Mouse (Mus musculus): ENCODE measurements around the gene Timp3. TPM values are rescaled to one million over a fixed set of nuclear protein-coding genes. Genes with fewer than 3 reads are reported as not detected.

The Timp3 gene
- total and polyA plus RNA-seq, 2 experiments from 2014 or later: 33.6 to 62.9 TPM

- DNase-seq: no peak
- 93% methylated on average over 2 of the region's 2 CpGs for WGBS
- H3K4me1 ChIP-seq (ENCODE audit: insufficient read depth): peaks cover 10% of the 10 kb centered on the region; the same call in 1 of the 2 replicates
- ATAC-seq: no peak
- no peaks in the 10 kb centered on the region for H3K9me3 ChIP-seq (ENCODE audit: low read length)
- no peaks in the 10 kb centered on the region for H3K27me3 ChIP-seq (ENCODE audit: insufficient read depth, low read length)
- H3K36me3 ChIP-seq (ENCODE audit: insufficient read depth): no peaks in the 10 kb centered on the region
- H3K9ac ChIP-seq: no peak overlapping the region
- H3K4me3 ChIP-seq (ENCODE audit: low read depth, low read length): no peak overlapping the region
- no peak overlapping the region for H3K27ac ChIP-seq (ENCODE audit: low read depth, low read length)
- H3K4me2 ChIP-seq (ENCODE audit: low read depth): no peak overlapping the region
- no peak for TF ChIP-seq CTCF (IDR thresholded peaks at IDR 0.05; ENCODE audit: low read depth)
Measured at GRCm38 (mm10) chr10:86297307-86297706, 2.9 kb upstream of the Timp3 start.

DNA sequence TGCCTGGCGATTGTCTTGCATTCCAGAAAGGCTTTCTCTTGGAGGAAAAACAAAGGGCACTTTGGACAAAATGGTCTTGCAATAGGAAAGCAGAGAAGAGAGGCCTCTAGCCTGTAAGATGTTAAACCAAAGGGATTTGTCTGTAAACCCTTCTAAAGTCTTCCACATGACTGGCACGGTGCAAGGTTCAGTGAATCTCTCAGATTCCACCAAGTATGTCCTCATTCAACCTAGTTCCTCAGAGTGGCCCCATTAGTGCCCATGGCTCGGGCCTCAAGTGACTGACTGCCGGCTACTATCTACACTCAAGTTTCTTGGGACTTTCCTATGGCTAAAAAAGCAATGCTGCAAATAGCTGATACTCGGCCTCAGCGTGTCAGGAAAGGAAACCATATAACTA is 1.8 kb upstream of the Timp3 start:
- ATAC-seq (no peak), DNase-seq (no peak)
- Histone ChIP-seq H3K9ac (no peak overlapping the region), H3K27me3 (ENCODE audit: insufficient read depth, low read length) (no peaks in the 10 kb centered on the region), H3K27ac (ENCODE audit: low read depth, low read length) (no peak overlapping the region), H3K4me1 (ENCODE audit: insufficient read depth) (peaks cover 16% of the 10 kb centered on the region), H3K4me2 (ENCODE audit: low read depth) (no peak overlapping the region), H3K9me3 (ENCODE audit: low read length) (no peaks in the 10 kb centered on the region), H3K36me3 (ENCODE audit: insufficient read depth) (no peaks in the 10 kb centered on the region), H3K4me3 (ENCODE audit: low read depth, low read length) (no peak overlapping the region)
- 62% methylated on average over 6 of the region's 6 CpGs for WGBS
- no peak for TF ChIP-seq CTCF (IDR thresholded peaks at IDR 0.05; ENCODE audit: low read depth)

- no peak for TF ChIP-seq CTCF (IDR thresholded peaks at IDR 0.05; ENCODE audit: low read depth)
- H3K4me1 ChIP-seq (ENCODE audit: insufficient read depth): peaks cover 16% of the 10 kb centered on the region
- no peaks in the 10 kb centered on the region for H3K27me3 ChIP-seq (ENCODE audit: insufficient read depth, low read length)
- ATAC-seq (no peak), DNase-seq (no peak)
- H3K4me3 ChIP-seq (ENCODE audit: low read depth, low read length): peak overlapping the region; percentile 52
- H3K9me3 ChIP-seq (ENCODE audit: low read length): no peaks in the 10 kb centered on the region
- peak overlapping the region; percentile 58 for H3K9ac ChIP-seq
- peak overlapping the region; percentile 98 for H3K4me2 ChIP-seq (ENCODE audit: low read depth)
- WGBS: 44% methylated on average over 6 of the region's 6 CpGs
- H3K36me3 ChIP-seq (ENCODE audit: insufficient read depth): no peaks in the 10 kb centered on the region
- no peak overlapping the region for H3K27ac ChIP-seq (ENCODE audit: low read depth, low read length)
Measured at GRCm38 (mm10) chr10:86299795-86300194, 377 bp upstream of the Timp3 start.

- Histone ChIP-seq H3K4me1 (ENCODE audit: insufficient read depth) (peaks cover 16% of the 10 kb centered on the region), H3K36me3 (ENCODE audit: insufficient read depth) (no peaks in the 10 kb centered on the region), H3K9ac (peak overlapping the region; percentile 58; the same call in 1 of the 2 replicates), H3K4me3 (ENCODE audit: low read depth, low read length) (peak overlapping the region; percentile 52), H3K27me3 (ENCODE audit: insufficient read depth, low read length) (no peaks in the 10 kb centered on the region), H3K9me3 (ENCODE audit: low read length) (no peaks in the 10 kb centered on the region), H3K27ac (ENCODE audit: low read depth, low read length) (no peak overlapping the region; the same call in 1 of the 2 replicates), H3K4me2 (ENCODE audit: low read depth) (peak overlapping the region; percentile 98)
- 3% methylated on average over 10 of the region's 10 CpGs for WGBS
- TF ChIP-seq CTCF (IDR thresholded peaks at IDR 0.05; ENCODE audit: low read depth): no peak
- ATAC-seq (no peak), DNase-seq (no peak)
Measured at GRCm38 (mm10) chr10:86301117-86301490, 932 bp downstream of the Timp3 start.

- Histone ChIP-seq H3K36me3 (ENCODE audit: insufficient read depth) (no peaks in the 10 kb centered on the region), H3K27ac (ENCODE audit: low read depth, low read length) (peak overlapping the region; percentile 24; the same call in 1 of the 2 replicates), H3K4me1 (ENCODE audit: insufficient read depth) (peaks cover 16% of the 10 kb centered on the region), H3K27me3 (ENCODE audit: insufficient read depth, low read length) (no peaks in the 10 kb centered on the region), H3K9me3 (ENCODE audit: low read length) (no peaks in the 10 kb centered on the region), H3K4me3 (ENCODE audit: low read depth, low read length) (peak overlapping the region; percentile 52), H3K4me2 (ENCODE audit: low read depth) (peak overlapping the region; percentile 98), H3K9ac (peak overlapping the region; percentile 15; the same call in 1 of the 2 replicates)
- DNase-seq (no peak), ATAC-seq (no peak)
- no peak for TF ChIP-seq CTCF (IDR thresholded peaks at IDR 0.05; ENCODE audit: low read depth)
- WGBS: 42% methylated on average over 4 of the region's 4 CpGs
Measured at GRCm38 (mm10) chr10:86301593-86302317, 1.6 kb downstream of the Timp3 start.

DNA sequence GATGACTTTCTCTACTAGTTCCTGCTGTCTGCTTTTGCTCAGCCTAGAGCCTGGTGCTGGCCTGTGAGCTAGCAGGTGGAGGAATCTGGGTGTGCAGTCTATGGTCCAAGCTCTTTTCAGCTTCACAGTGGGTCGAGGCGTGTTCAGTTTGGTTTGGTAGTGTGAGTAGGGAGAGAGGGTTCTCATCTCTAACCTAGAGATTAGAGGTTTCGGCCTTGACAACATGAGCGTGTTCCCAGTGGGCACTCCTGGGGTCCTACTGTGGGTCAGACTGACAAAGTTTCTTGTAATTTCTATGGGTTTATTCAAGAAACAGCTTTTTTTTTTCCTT is 2.1 kb downstream of the Timp3 start:
- Histone ChIP-seq H3K9me3 (ENCODE audit: low read length) (no peaks in the 10 kb centered on the region), H3K9ac (0 out of 2 replicates have a peak overlapping the region, but pooled peaks have one; percentile 15), H3K27ac (ENCODE audit: low read depth, low read length) (peak overlapping the region; percentile 24; the same call in 1 of the 2 replicates), H3K4me3 (ENCODE audit: low read depth, low read length) (peak overlapping the region; percentile 52), H3K4me2 (ENCODE audit: low read depth) (peak overlapping the region; percentile 98), H3K27me3 (ENCODE audit: insufficient read depth, low read length) (no peaks in the 10 kb centered on the region), H3K4me1 (ENCODE audit: insufficient read depth) (peaks cover 16% of the 10 kb centered on the region), H3K36me3 (ENCODE audit: insufficient read depth) (no peaks in the 10 kb centered on the region)
- WGBS: 59% methylated on average over 4 of the region's 4 CpGs
- ATAC-seq (no peak), DNase-seq (no peak)
- TF ChIP-seq CTCF (IDR thresholded peaks at IDR 0.05; ENCODE audit: low read depth): no peak

- Histone ChIP-seq H3K4me1 (ENCODE audit: insufficient read depth) (peaks cover 16% of the 10 kb centered on the region), H3K4me3 (ENCODE audit: low read depth, low read length) (peak overlapping the region; percentile 11; the same call in 1 of the 2 replicates), H3K27me3 (ENCODE audit: insufficient read depth, low read length) (no peaks in the 10 kb centered on the region), H3K4me2 (ENCODE audit: low read depth) (peak overlapping the region; percentile 98), H3K9me3 (ENCODE audit: low read length) (no peaks in the 10 kb centered on the region), H3K27ac (ENCODE audit: low read depth, low read length) (peak overlapping the region; percentile 29; the same call in 1 of the 2 replicates), H3K9ac (0 out of 2 replicates have a peak overlapping the region, but pooled peaks have one; percentile 15), H3K36me3 (ENCODE audit: insufficient read depth) (0 out of 2 replicates have a peak, but pooled peaks cover 4% of the 10 kb centered on the region)
- ATAC-seq (peak; percentile 65), DNase-seq (peak; percentile 80)
- WGBS: 6% methylated on average over 8 of the region's 8 CpGs
- TF ChIP-seq CTCF (IDR thresholded peaks at IDR 0.05; ENCODE audit: low read depth): peak; percentile 81
Measured at GRCm38 (mm10) chr10:86302761-86303494, 2.8 kb downstream of the Timp3 start.

Measured in forebrain, postnatal 0 days (tissue).